Mouse (Mus musculus): ENCODE measurements around the gene Arhgap35.
"Not testable (repeated sequence)": the region's sequence is repeated elsewhere in the genome, so short reads cannot be mapped to it uniquely, and the experiment has no call there.

Gene Arhgap35

GRCm38 (mm10) chr7:16614888-16615715 lies at the start of gene Arhgap35:
Arhgap35 (minus strand) TSS chr7:16614993.
- DNase-seq, result peak; percentile 99

DNA sequence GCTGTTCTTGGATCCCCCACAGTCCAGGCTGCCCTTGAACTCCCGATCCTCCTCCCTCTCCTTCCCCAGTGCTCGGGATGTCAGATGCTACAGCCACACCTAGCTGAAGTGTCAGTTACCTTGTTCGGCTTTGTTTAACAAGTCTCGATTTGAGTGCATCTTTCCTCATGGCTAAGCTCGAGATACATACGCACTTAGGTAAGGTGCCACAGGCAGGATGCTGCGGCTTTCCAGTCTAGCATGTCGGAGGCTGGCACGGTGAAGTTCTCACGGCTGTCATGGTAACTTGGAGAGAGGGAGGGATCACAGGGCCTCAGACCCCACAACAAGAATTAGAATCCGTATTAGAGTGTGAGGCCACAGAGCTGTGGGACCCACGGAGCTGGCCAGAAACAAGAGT lies 29.5 kb upstream of the Arhgap35 start:
- DNase-seq, result no peak

GRCm38 (mm10) chr7:16643106-16643505 lies 28.3 kb upstream of the Arhgap35 start:
- peak; percentile 51 for DNase-seq

- DNase-seq, result no peak
Observed at GRCm38 (mm10) chr7:16639028-16639427, 24.2 kb upstream of the Arhgap35 start.

GRCm38 (mm10) chr7:16635116-16635515 lies 20.3 kb upstream of the Arhgap35 start:
- DNase-seq, result no peak

- DNase-seq, result not testable (repeated sequence)
Observed at GRCm38 (mm10) chr7:16633913-16634312, 19.1 kb upstream of the Arhgap35 start.

- DNase-seq, result no peak
Observed at GRCm38 (mm10) chr7:16631932-16632331, 17.1 kb upstream of the Arhgap35 start.

DNA sequence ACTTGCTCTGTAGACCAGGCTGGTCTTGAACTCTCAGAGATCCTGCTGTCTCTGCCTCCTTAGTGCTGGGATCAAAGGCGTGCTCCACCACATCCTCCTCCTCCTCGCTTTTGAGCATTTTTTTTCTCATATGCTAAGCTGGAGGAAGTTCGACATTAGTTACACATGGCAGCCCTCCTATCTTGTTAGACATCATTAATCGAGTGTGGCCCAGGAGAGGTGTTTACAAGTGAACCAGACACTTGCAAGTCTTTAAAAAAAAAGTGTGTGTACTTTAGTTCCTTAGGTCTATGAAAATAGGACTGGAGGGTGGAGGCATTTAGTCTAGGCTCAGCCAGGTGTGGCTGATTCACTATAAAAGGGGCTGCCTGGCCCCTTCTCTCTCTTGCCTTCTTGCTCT lies 16.2 kb upstream of the Arhgap35 start:
- DNase-seq, result no peak

DNA sequence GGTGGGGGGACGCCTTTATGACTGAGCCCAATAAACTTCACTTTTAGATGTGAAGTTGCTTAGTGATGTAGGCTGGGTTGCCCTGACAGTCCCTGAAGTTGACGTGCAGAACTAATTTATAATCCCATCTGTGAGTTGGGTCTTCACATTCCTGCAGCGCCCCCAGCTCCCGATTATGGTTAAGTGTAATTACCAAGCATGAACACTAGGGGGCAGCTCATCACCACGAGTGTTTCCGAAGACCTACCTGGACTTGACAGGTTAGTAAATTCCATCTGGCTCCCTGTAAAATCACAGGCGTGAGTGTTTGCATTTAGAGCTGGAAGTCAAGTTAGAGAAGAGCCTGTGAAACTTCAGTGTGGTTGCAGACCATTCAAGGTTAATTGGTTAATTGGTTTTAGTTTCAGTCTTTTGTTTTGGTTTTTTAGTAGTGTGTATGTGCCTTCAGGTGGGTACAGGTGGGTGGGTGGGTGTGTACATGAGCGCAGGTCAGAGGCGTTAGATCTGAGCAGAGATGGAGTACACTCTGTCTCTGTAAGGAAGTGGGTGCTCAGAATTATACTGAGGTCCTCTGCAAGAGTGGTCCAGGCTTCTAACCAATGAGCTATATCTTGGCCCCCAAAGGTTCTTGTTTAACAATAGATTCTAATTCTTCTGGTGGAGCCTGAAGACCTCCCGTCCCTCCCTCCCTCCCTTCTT lies 15.0 kb upstream of the Arhgap35 start:
- peak; percentile 74 for DNase-seq

DNA sequence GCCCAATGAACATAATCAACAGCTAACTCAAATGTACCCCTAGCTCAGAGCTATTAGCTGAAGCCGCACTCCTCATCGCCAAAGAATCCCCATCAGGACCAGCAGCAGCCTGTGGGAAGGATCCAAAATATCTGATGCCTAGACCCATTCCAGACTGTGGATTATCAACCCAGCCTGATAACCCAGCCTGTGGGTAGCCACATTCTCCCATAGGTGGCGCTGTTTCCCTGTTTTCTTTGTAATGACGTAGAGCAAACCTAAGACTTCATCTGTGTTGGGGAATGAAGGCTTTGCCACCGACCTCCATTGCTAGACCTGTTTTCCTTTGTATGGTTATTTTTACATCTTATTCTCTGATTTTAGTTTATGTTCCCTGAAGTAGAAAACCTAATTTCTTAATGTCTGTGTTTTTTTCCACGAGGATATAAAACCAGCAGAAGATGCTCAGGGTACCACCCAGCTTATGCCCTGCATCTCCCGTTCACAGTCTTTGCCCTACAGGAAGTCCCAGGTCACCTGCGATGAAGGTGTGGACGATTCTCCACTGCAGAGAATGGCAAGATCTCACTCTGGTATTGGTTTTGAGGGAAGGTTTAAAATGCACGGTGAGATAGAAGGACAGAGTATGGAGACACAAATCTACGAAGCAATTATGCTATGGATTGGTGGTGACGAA lies 13.4 kb upstream of the Arhgap35 start:
- DNase-seq, result peak; percentile 63

- no peak for DNase-seq
Observed at GRCm38 (mm10) chr7:16623687-16624086, 8.9 kb upstream of the Arhgap35 start.

DNA sequence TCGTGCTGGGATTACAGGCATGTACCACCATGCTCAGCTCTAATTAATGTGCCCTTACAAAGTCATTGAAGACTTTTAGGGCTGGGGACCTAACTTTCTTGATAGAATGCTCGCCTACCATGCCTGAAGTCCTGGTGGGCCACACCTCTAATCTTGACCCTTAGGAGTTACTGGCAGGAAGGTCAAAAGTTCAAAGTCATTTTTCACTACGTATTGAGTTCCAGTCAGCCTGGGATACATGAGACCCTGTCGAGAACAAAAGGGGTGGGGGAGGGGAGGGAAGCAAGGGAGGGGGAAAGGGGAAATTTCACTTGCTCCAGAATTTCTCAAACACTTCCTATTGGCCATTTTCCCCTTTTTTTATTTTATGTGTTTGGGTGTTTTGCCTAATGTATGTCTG lies 8.3 kb upstream of the Arhgap35 start:
- no peak for DNase-seq

DNA sequence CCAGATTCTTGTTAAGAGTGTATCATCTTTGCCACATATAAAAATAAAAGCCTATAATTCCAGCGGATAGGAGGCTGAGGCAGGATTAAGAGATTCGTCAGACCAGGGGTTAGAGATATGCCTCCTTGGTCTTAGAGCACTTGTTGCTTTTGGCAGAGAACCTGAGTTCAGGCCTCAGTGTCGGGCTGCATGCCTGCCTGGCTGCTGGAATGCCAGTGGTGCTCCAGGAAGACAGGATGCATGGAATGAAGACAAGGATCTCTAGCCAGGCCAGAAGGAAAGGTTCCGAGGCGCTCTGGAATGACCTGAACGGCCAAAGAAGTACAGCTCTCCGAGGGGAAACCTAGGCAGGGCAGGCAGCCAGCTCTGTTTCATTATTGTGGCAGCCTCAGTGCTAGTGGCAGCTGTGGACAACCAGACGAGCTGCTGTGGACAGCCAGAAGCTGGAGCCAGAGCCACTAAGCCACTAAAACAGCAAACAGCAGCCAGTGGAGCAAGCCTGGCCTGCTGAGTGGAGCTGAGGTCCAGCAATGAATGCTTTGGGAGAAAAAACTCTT lies 6.4 kb upstream of the Arhgap35 start:
- no peak for DNase-seq

GRCm38 (mm10) chr7:16618661-16619211 lies 3.9 kb upstream of the Arhgap35 start:
- DNase-seq, result peak; percentile 63

GRCm38 (mm10) chr7:16617045-16617444 lies 2.3 kb upstream of the Arhgap35 start:
- peak; percentile 44 for DNase-seq

DNA sequence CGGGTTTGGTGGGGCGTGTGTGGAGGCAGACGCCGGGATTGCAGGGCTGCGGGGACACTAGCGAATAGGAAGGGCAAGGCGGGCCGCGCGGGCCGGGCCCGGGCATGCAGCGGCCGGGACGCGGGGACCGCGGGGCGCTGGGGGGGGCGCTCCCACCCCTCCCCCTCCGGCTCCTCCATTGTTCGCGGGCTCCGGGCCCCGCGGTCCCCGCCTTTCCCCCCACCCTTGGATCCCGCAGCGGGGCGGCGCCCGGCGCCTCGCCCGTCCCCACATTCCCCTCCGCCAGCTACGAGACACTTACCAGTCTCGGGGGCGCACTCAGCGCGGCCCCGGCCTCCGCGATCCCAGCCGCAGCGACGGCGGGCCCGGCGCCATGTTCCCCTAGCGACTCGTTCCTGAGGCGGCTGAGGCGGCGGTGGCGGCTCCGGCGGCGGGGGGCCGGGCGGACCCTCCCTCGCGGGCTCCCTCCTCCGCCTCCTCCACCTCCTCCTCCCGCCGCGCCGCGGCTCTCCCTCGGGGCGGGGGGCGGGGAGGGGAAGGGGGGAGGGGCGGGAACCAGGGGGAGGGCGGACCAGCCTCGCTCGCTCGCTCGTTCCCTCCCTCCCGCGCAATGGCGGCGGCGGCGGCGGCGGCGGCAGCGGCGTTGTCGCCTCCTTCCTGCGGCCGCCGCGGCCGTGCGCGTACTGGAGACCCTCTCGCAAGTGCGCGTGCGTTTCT lies 464 bp downstream of the Arhgap35 start:
- DNase-seq, result no peak

DNA sequence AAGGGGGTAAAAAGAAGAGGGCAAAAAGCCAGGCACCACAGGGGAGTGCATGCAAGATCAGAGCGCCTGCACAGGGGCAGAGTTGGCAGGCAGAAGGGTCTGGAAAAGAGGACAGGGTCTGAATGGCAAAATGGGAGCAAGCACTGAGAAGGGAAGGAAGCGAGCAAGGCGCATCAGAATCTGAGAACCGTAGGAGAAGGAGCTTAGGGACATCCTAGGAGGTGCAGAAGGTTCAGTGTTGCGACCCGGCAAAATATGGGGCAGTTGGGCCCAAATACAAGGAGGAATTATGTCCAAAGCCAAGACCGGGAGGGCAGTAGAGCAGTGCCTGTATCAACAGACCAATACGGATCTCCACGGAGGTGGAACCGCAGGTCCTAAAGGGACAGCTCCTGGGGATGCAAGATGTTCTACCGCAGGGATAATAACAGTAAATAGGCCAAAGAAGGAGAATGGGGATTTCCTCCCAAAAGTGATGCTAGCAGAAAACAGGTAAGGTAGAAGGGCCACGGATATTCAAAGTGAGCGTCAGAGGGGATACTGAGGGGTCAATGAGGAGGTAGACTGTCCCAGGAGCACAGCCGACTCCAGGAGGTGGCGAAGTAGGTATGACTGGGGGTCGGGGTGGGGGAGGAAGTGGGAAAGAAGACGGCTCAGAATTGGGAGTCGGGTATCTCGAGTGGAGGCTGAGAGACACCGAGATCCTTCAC lies 1.2 kb downstream of the Arhgap35 start:
- DNase-seq, result no peak

DNA sequence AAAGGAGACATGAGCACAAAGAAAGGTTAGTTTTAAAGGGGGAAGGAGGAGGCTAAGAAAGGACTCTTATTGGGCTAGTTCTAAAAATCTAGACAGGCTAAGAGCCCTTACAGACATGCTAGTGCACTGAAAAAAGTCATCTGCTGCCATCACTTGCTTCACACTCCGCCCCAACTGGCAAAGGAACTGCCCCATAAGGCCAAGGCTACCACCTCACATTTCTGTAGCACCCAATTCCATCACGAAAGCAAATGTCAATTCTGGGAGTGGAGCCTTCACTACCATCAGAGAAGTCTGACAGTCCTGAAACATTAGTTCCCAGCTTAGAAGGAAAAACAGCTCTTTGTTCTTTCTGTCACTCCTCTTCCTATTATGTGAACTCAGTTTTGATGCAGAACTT lies 4.4 kb downstream of the Arhgap35 start:
- no peak for DNase-seq

DNA sequence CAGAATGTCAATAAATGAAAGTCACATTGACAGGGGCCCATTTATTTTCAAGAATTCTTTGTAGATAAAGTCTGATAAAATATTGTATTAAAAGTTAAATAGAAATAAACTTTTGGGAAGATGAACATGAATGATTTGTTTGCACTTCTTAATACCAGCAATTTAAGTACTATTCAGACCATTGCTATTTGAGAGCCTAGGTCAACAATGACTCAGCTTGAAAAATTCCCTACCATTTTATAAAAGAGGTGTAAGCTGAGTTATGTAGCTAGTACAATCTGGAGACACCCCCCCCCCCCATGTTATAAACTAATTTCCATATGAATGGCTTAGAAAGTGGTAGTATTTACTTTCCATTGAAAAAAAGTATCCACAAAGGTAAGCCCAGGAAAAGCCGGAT lies 5.8 kb downstream of the Arhgap35 start:
- no peak for DNase-seq

- DNase-seq, result no peak
Observed at GRCm38 (mm10) chr7:16608046-16608445, 6.7 kb downstream of the Arhgap35 start.

- not testable (repeated sequence) for DNase-seq
Observed at GRCm38 (mm10) chr7:16606808-16607207, 8.0 kb downstream of the Arhgap35 start.

DNA sequence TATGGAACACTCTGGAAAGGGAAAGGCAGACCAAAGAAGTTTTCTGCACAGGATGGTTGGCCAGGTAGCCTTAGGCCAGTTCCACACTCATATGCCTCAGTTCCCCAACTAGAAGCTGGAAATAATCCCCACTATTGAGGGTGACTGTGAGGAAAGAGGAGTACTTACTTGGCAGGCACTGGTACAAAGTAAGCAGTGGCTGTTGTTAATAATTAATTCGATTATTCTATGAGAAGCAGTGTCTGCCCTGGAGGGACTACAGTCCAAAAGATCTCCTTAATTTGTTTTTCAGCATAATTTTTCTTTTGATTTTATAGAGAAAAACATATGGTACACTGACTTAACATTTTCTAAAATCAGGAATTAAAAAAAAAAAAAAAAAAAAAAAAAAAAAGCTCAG lies 10.7 kb downstream of the Arhgap35 start:
- no peak for DNase-seq

Measured in thymus, postnatal 25 days (tissue).